Mouse (Mus musculus) MEL (cell line): Measurements from ENCODE around the gene Eml1. TPM values are rescaled to one million over a fixed set of nuclear protein-coding genes. Genes with fewer than 3 reads are reported as not detected.

Source experiments
- DNase-seq: peaks from one replicate; pipeline ENCODE4 v3.0.0; 2011; ENCODE audit warnings: low read depth, low spot score
- H3K27ac ChIP-seq: 2 replicates; pipeline ENCODE4 v1.5.1; 2012; ENCODE audit warnings: low read depth, mild to moderate bottlenecking, control low read depth, low read length, moderate library complexity; ENCODE audit not compliant: control insufficient read depth
- H3K27me3 ChIP-seq, 2 experiments: fragments of 150-350 bp in 1 of 2; sonication (generic) in 1 of 2; 2 replicates each; pipeline ENCODE4 v1.6.1; 2012; ENCODE audit warnings: low read length in 2 of 2, mild to moderate bottlenecking in 2 of 2, improper control_type of control experiment in 1 of 2, moderate library complexity in 1 of 2; ENCODE audit not compliant: insufficient read depth in 2 of 2, control insufficient read depth in 1 of 2
- H3K36me3 ChIP-seq, 2 experiments: 2 replicates each; pipeline ENCODE4 v1.6.1; 2012 to 2014; ENCODE audit warnings: low read length in 2 of 2, improper control_type of control experiment in 1 of 2, inconsistent platforms in 1 of 2, mild to moderate bottlenecking in 1 of 2; ENCODE audit not compliant: insufficient read depth in 2 of 2, control insufficient read depth in 1 of 2
- H3K4me1 ChIP-seq, 2 experiments: fragments of 150-350 bp in 1 of 2; sonication (generic) in 1 of 2; 2 replicates each; pipeline ENCODE4 v1.6.1; 2012; ENCODE audit warnings: low read length in 2 of 2, improper control_type of control experiment in 1 of 2, mild to moderate bottlenecking in 1 of 2; ENCODE audit not compliant: insufficient read depth in 2 of 2, control insufficient read depth in 1 of 2
- H3K4me3 ChIP-seq, 2 experiments: fragments of 150-350 bp in 1 of 2; sonication (generic) in 1 of 2; 2 replicates each; pipeline ENCODE4 v1.5.1; 2012; ENCODE audit warnings: low read depth in 2 of 2, low read length in 2 of 2, mild to moderate bottlenecking in 2 of 2, moderate library complexity in 2 of 2, control low read depth in 1 of 2, improper control_type of control experiment in 1 of 2; ENCODE audit not compliant: control insufficient read depth in 1 of 2, insufficient read depth in 1 of 2
- H3K79me2 ChIP-seq: 2 replicates; pipeline ENCODE4 v1.6.1; 2012; ENCODE audit warnings: mild to moderate bottlenecking, low read length, moderate library complexity; ENCODE audit not compliant: control insufficient read depth, poor library complexity, insufficient read depth
- H3K9ac ChIP-seq: 2 replicates; pipeline ENCODE4 v1.6.1; 2012; ENCODE audit warnings: low read depth, mild to moderate bottlenecking, control low read depth, low read length, moderate library complexity; ENCODE audit not compliant: control insufficient read depth, poor library complexity, severe bottlenecking
- H3K9me3 ChIP-seq: fragments of 150-350 bp; sonication (generic); replicated peaks from 2 replicates; pipeline ENCODE4 v1.6.1; 2012; ENCODE audit warnings: mild to moderate bottlenecking, low read length, improper control_type of control experiment, moderate library complexity; ENCODE audit not compliant: insufficient read depth
- BHLHE40 ChIP-seq: IDR thresholded peaks from 2 replicates; pipeline ENCODE4 v1.6.1; 2012; ENCODE audit warnings: low read depth, mild to moderate bottlenecking, inconsistent platforms, low read length, improper control_type of control experiment, borderline replicate concordance
- CHD1 ChIP-seq: IDR thresholded peaks from 2 replicates; pipeline ENCODE4 v1.6.1; 2012; ENCODE audit warnings: low read depth, mild to moderate bottlenecking, inconsistent platforms, low read length, improper control_type of control experiment
- CHD2 ChIP-seq: IDR thresholded peaks from 2 replicates; pipeline ENCODE4 v1.6.1; 2011; ENCODE audit warnings: low read length, improper control_type of control experiment
- CTCF ChIP-seq, 3 experiments: IDR thresholded peaks in 2 of 3; conservative IDR thresholded peaks in 1 of 3; 2 replicates each; pipeline ENCODE4 v1.5.1; 2011 to 2012; ENCODE audit warnings: low read length in 3 of 3, low read depth in 2 of 3, mild to moderate bottlenecking in 2 of 3, improper control_type of control experiment in 1 of 3, inconsistent platforms in 1 of 3, mixed read lengths in 1 of 3, moderate library complexity in 1 of 3; ENCODE audit not compliant: control insufficient read depth in 1 of 3, insufficient read depth in 1 of 3, poor library complexity in 1 of 3, severe bottlenecking in 1 of 3
- E2F4 ChIP-seq: IDR thresholded peaks from 2 replicates; pipeline ENCODE4 v1.6.1; 2011; ENCODE audit warnings: low read depth, low read length, improper control_type of control experiment, borderline replicate concordance
- EP300 ChIP-seq, 2 experiments: IDR thresholded peaks; 2 replicates each; pipeline ENCODE4 v1.6.1; 2011; ENCODE audit warnings: improper control_type of control experiment in 2 of 2, low read length in 2 of 2, low read depth in 1 of 2, mild to moderate bottlenecking in 1 of 2
- GABPA ChIP-seq: IDR thresholded peaks from 2 replicates; pipeline ENCODE4 v1.6.1; 2012; ENCODE audit warnings: low read depth, mild to moderate bottlenecking, inconsistent platforms, low read length, improper control_type of control experiment, moderate library complexity
- HCFC1 ChIP-seq: IDR thresholded peaks from 2 replicates; pipeline ENCODE4 v1.6.1; 2012; ENCODE audit warnings: low read depth, mild to moderate bottlenecking, inconsistent platforms, low read length, improper control_type of control experiment, moderate library complexity
- JUND ChIP-seq: IDR thresholded peaks from 2 replicates; pipeline ENCODE4 v1.6.1; 2011; ENCODE audit warnings: low read depth, mild to moderate bottlenecking, improper control_type of control experiment, low read length
- KAT2A ChIP-seq: conservative IDR thresholded peaks from 2 replicates; pipeline ENCODE4 v1.6.1; 2012; ENCODE audit warnings: low read depth, low read length, improper control_type of control experiment, inconsistent platforms
- MAFK ChIP-seq: IDR thresholded peaks from 2 replicates; pipeline ENCODE4 v1.6.1; 2011; ENCODE audit warnings: low read depth, mild to moderate bottlenecking, low read length, improper control_type of control experiment, borderline replicate concordance
- MAZ ChIP-seq: IDR thresholded peaks from 2 replicates; pipeline ENCODE4 v1.6.1; 2012; ENCODE audit warnings: low read depth, mild to moderate bottlenecking, inconsistent platforms, low read length, improper control_type of control experiment
- MXI1 ChIP-seq: IDR thresholded peaks from 2 replicates; pipeline ENCODE4 v1.6.1; 2011; ENCODE audit warnings: mild to moderate bottlenecking, low read depth, low read length, improper control_type of control experiment
- MYB ChIP-seq: IDR thresholded peaks from 2 replicates; pipeline ENCODE4 v1.6.1; 2011; ENCODE audit warnings: mild to moderate bottlenecking, low read depth, low read length, improper control_type of control experiment
- MYC ChIP-seq: IDR thresholded peaks from 2 replicates; pipeline ENCODE4 v1.6.1; 2011; ENCODE audit warnings: low read depth, mild to moderate bottlenecking, low read length, improper control_type of control experiment, moderate library complexity
- NELFE ChIP-seq: IDR thresholded peaks from 2 replicates; pipeline ENCODE4 v1.6.1; 2011; ENCODE audit warnings: low read depth, low read length, improper control_type of control experiment
- NRF1 ChIP-seq: IDR thresholded peaks from 2 replicates; pipeline ENCODE4 v1.6.1; 2014; ENCODE audit warnings: low read depth, mild to moderate bottlenecking, inconsistent platforms, low read length, improper control_type of control experiment, moderate library complexity; ENCODE audit not compliant: poor library complexity, insufficient read depth, severe bottlenecking
- POLR2A ChIP-seq, 2 experiments: IDR thresholded peaks; 2 replicates each; pipeline ENCODE4 v1.6.1; 2011 to 2012; ENCODE audit warnings: low read length in 2 of 2, mild to moderate bottlenecking in 2 of 2, control low read depth in 1 of 2, improper control_type of control experiment in 1 of 2, low read depth in 1 of 2, moderate library complexity in 1 of 2; ENCODE audit not compliant: control insufficient read depth in 1 of 2, insufficient read depth in 1 of 2, poor library complexity in 1 of 2
- POLR2AphosphoS2 ChIP-seq: IDR thresholded peaks from 2 replicates; pipeline ENCODE4 v1.6.1; 2011; ENCODE audit warnings: low read length, improper control_type of control experiment
- POLR2AphosphoS5 ChIP-seq: IDR thresholded peaks from 2 replicates; pipeline ENCODE4 v1.6.1; 2012; ENCODE audit warnings: low read depth, borderline replicate concordance, mild to moderate bottlenecking, inconsistent platforms, low read length, moderate library complexity, mixed read lengths
- RAD21 ChIP-seq: IDR thresholded peaks from 2 replicates; pipeline ENCODE4 v1.6.1; 2011; ENCODE audit warnings: mild to moderate bottlenecking, low read depth, low read length, improper control_type of control experiment
- RCOR1 ChIP-seq: IDR thresholded peaks from 2 replicates; pipeline ENCODE4 v1.6.1; 2012; ENCODE audit warnings: low read depth, mild to moderate bottlenecking, inconsistent platforms, low read length, improper control_type of control experiment
- SIN3A ChIP-seq: IDR thresholded peaks from 2 replicates; pipeline ENCODE4 v1.6.1; 2012; ENCODE audit warnings: low read length, improper control_type of control experiment, inconsistent platforms
- SMC3 ChIP-seq: IDR thresholded peaks from 2 replicates; pipeline ENCODE4 v1.6.1; 2011; ENCODE audit warnings: low read depth, low read length, improper control_type of control experiment
- TBP ChIP-seq: IDR thresholded peaks from 2 replicates; pipeline ENCODE4 v1.8.0; 2011; ENCODE audit warnings: low read depth, low read length, improper control_type of control experiment
- TCF12 ChIP-seq: IDR thresholded peaks from 2 replicates; pipeline ENCODE4 v1.6.1; 2014; ENCODE audit warnings: low read depth, mild to moderate bottlenecking, inconsistent platforms, low read length, improper control_type of control experiment, moderate library complexity
- UBTF ChIP-seq: IDR thresholded peaks from 2 replicates; pipeline ENCODE4 v1.6.1; 2012; ENCODE audit warnings: low read depth, mild to moderate bottlenecking, inconsistent platforms, low read length, improper control_type of control experiment, moderate library complexity, borderline replicate concordance; ENCODE audit not compliant: insufficient read depth
- USF1 ChIP-seq: IDR thresholded peaks from 2 replicates; pipeline ENCODE4 v1.6.1; 2014; ENCODE audit warnings: low read depth, mild to moderate bottlenecking, inconsistent platforms, low read length, improper control_type of control experiment, moderate library complexity
- USF2 ChIP-seq, 2 experiments: IDR thresholded peaks; 2 replicates each; pipeline ENCODE4 v1.6.1; 2011 to 2012; ENCODE audit warnings: improper control_type of control experiment in 2 of 2, low read length in 2 of 2, borderline replicate concordance in 1 of 2, inconsistent platforms in 1 of 2, low read depth in 1 of 2, mild to moderate bottlenecking in 1 of 2; ENCODE audit not compliant: insufficient read depth in 1 of 2
- ZC3H11A ChIP-seq: IDR thresholded peaks from 2 replicates; pipeline ENCODE4 v1.6.1; 2012; ENCODE audit warnings: low read depth, mild to moderate bottlenecking, inconsistent platforms, low read length, improper control_type of control experiment
- ZKSCAN1 ChIP-seq: IDR thresholded peaks from 2 replicates; pipeline ENCODE4 v1.6.1; 2012; ENCODE audit warnings: low read depth, mild to moderate bottlenecking, inconsistent platforms, low read length, improper control_type of control experiment, moderate library complexity
- ZMIZ1 ChIP-seq: IDR thresholded peaks from 2 replicates; pipeline ENCODE4 v1.6.1; 2012; ENCODE audit warnings: low read depth, mild to moderate bottlenecking, inconsistent platforms, low read length, improper control_type of control experiment, moderate library complexity
- polyA plus RNA-seq, 2 experiments: library from polyadenylated mRNA; stranded (reverse) in 1 of 2; unstranded in 1 of 2; fragments of >175 nt in 1 of 2; fragments of >200 nt in 1 of 2; gene quantifications; 2 replicates each; pipeline versions ENCODE4 v1.2.1 to v1.2.4; 2012; ENCODE audit warnings: low replicate concordance in 2 of 2, low read depth in 1 of 2; ENCODE audit not compliant: insufficient read length in 2 of 2, insufficient read depth in 1 of 2, missing spikeins in 1 of 2
- total RNA-seq: library from RNA; depleted of rRNA; stranded (reverse); fragments of 300-350 nt; gene quantifications from 2 replicates; pipeline ENCODE4 v1.2.3, GENCODE M21; 2012

Eml1 gene
- total and polyA plus RNA-seq, 3 experiments, result not detected

DNA sequence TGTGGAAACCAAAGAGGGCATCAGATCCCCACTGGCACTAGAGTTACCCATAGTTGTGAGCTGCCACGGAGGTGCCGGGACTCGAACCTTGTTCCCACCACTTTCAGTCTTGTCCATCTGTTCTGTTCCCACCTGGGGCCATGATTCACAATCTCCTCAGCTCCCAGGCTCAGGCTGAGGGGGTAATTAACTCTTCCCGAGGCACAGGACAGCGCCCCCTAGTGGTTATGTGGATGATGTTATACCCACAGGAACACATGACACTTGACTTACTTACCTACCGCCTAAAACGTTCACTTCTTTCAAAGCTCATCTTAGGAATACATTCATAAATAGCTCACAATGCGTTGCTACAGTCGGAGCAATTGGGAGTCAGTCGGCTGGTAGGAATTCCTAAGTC, 165.7 kb downstream of the Eml1 start:
- TF ChIP-seq MXI1 (no peak), CTCF (IDR thresholded peaks at IDR 0.05 in 2 of 3, conservative IDR thresholded peaks at IDR 0.05 in 1 of 3; ENCODE audit: control insufficient read depth in 1 of 3, insufficient read depth in 1 of 3, low read depth in 2 of 3, low read length in 3 of 3, poor library complexity in 1 of 3, severe bottlenecking in 1 of 3) (peak in 1 of 3 experiments; percentile 36; a peak in 1 of 6 replicates)
- no peak overlapping the region for H3K9ac ChIP-seq
- H3K27me3 ChIP-seq, result no peaks in the 10 kb centered on the region
- H3K9me3 ChIP-seq, result no peaks in the 10 kb centered on the region
- H3K79me2 ChIP-seq, result no peaks in the 10 kb centered on the region
- no peaks in the 10 kb centered on the region for H3K36me3 ChIP-seq
- DNase-seq, result no peak
- H3K27ac ChIP-seq, result no peak overlapping the region
- H3K4me3 ChIP-seq, result no peak overlapping the region
- H3K4me1 ChIP-seq, result no peaks in the 10 kb centered on the region

DNA sequence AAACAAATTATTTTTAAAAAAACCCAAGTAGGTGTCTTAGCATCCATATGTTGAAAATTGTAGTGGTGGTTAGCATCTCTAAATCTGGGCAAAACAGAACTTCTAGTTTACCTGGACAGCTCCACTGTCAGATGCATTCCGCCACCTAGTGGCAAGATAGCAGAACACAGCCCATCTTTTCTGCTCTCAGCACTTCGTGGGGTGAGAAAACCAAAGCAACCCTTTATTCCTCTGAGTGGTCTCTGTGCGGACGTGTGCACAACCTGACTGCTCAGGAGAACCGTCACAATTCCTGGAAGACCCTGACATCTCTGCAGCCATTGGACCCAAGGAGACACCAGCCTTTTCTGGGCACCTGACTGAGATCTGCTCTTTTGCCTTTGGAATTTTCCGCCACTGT, 170.3 kb downstream of the Eml1 start:
- Histone ChIP-seq H3K27me3 (no peaks in the 10 kb centered on the region), H3K79me2 (no peaks in the 10 kb centered on the region), H3K4me1 (no peaks in the 10 kb centered on the region), H3K27ac (no peak overlapping the region), H3K36me3 (no peaks in the 10 kb centered on the region), H3K9ac (no peak overlapping the region), H3K9me3 (no peaks in the 10 kb centered on the region), H3K4me3 (no peak overlapping the region)
- DNase-seq, result peak; percentile 38
- TF ChIP-seq RCOR1 (no peak), JUND (no peak), MXI1 (no peak), ZC3H11A (0 out of 2 replicates have a peak, but pooled peaks have one; percentile 26), GABPA (no peak), POLR2A (IDR thresholded peaks at IDR 0.05; ENCODE audit: control insufficient read depth in 1 of 2, insufficient read depth in 1 of 2, low read depth in 1 of 2, low read length in 2 of 2, poor library complexity in 1 of 2) (no peak), NELFE (no peak), BHLHE40 (no peak), POLR2AphosphoS5 (no peak), KAT2A (no peak), SIN3A (no peak), USF2 (IDR thresholded peaks at IDR 0.05; ENCODE audit: borderline replicate concordance in 1 of 2, insufficient read depth in 1 of 2, low read depth in 1 of 2, low read length in 2 of 2) (no peak), E2F4 (no peak), TBP (no peak), MYC (no peak), ZMIZ1 (no peak), MAZ (no peak), ZKSCAN1 (no peak), CHD1 (no peak), UBTF (no peak), CTCF (IDR thresholded peaks at IDR 0.05 in 2 of 3, conservative IDR thresholded peaks at IDR 0.05 in 1 of 3; ENCODE audit: control insufficient read depth in 1 of 3, insufficient read depth in 1 of 3, low read depth in 2 of 3, low read length in 3 of 3, poor library complexity in 1 of 3, severe bottlenecking in 1 of 3) (peak; percentile 69 to 74 (median 74)), MAFK (no peak), NRF1 (no peak), SMC3 (peak; percentile 55), HCFC1 (no peak), RAD21 (peak; percentile 65), MYB (no peak), TCF12 (no peak), EP300 (IDR thresholded peaks at IDR 0.05; ENCODE audit: low read depth in 1 of 2, low read length in 2 of 2) (no peak), CHD2 (no peak), USF1 (no peak), POLR2AphosphoS2 (no peak)
